Mouse (Mus musculus) CD4-positive, CD25-positive, alpha-beta regulatory T cell, adult 4 months (primary cell): ENCODE data around the gene Slc9b2. TPM values are rescaled to one million over a fixed set of nuclear protein-coding genes. Genes with fewer than 3 reads are reported as not detected.

Experiments
- ATAC-seq: one replicate; pipeline ENCODE4 v1.8.0; 2017
- polyA plus RNA-seq, 2 experiments: library from polyadenylated mRNA; unstranded; fragments of 100-300 nt; shearing (Covaris generic); gene quantifications; one replicate each; pipeline ENCODE4 v1.2.1; 2017

The Slc9b2 gene
- polyA plus RNA-seq, 2 experiments from 2014 or later, result 13.6 to 18.6 TPM

DNA sequence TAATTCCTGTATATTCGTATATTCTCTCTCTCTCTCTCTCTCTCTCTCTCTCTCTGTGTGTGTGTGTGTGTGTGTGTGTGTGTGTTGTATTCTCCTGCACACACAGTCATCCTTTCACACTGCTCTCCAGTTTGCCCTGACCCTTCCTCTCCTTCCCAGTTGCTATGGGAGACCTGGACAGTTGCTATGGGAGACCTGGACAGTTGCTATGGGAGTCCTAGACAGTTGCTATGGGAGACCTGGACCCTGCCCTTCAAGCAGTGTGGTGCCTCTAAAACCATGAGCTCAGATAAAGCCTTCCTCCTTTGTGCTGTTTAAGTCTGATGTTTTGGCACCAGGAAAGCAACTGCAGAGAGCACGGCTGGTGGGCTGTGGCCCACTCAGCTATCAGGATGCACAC is 6.2 kb downstream of the Slc9b2 start:
- ATAC-seq, result no peak

DNA sequence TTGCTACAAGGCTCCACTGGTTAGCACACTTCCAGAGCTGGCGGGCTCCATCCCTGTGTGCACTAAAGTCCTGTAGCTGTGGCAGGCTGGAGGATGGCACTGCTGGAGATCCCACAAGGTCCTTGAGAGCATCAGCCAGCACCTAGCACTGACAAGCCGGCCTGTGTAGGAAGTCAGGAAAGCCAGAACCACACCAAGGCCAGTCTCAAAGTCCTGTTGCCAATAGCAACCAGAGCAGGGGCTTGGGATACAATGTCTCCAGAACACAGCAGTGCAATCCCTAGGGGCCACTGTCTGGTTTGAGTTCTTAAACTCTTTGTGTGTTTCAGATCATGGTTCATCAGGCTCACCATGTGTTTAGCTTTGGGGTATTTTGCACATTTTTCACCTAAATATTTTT is 7.3 kb downstream of the Slc9b2 start:
- ATAC-seq, result no peak

DNA sequence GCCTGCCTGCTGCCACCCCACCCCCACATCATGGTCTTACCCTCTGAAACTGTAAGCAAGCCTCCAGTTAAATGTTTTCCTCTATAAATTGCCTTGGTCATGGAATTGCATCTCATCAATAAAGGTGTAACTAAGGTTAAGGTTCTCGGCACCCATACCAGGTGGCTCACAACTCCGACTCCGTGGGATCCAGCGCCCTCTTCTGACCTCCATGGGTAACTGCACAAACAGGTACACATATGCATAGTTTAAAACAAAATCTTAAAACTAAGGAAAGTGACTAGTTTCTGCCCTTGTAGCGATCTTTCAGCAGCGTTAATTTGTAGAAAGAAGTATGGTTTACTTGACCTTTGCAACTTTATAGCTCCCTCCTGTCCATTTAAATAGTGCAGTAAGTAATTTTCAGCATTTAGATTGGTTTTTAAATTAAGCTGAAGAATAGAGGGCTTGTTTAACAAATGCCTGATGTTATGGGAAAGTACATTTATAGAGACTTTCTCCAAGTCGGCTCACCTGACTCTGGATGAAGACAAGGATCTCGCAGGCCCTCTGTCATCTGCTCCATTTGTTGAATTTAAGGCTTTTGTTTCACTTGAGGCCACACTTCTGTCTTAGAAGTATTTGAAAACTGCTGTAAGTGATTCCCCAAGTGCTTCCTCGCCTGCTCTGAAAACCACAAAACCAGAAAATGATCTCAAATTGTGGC is 8.4 kb downstream of the Slc9b2 start:
- ATAC-seq, result no peak

DNA sequence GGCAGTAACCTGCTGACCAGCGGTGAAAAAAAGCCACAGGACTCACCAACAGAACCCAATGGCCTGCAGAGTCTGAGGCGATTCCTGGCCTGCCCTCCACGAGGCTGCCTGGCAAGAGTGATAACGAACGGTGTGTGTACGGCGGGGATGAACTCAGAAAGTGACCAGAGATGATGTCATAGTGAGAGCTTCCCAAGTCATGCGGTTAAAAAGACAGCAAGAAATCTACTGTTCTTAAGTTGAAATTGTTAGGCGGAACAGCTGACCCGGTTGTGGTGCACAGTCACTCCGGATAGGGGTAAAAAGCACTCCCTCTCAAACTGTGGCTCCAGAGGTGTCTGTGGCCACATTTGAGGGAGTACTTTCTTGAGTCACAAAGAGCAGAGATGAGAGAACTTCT is 10.8 kb downstream of the Slc9b2 start:
- ATAC-seq, result no peak

DNA sequence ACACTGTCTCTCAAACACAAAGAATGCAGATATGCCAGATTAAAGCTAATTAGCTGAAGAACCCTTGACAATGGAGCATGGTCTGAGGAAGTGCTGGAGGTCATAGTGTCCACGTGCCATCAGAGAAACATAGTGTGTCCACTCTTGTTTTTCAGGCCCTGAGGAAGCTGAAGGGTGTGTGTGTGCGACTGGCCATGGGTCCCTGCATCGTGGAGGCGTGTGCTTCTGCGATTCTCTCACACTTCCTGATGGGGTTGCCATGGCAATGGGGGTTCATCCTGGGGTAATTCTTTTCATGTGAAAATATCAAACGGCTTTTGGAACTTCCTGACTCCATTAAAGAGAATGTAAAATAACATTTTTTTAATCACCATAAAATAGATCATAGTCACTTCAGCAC is 16.9 kb downstream of the Slc9b2 start:
- peak; percentile 82 for ATAC-seq

DNA sequence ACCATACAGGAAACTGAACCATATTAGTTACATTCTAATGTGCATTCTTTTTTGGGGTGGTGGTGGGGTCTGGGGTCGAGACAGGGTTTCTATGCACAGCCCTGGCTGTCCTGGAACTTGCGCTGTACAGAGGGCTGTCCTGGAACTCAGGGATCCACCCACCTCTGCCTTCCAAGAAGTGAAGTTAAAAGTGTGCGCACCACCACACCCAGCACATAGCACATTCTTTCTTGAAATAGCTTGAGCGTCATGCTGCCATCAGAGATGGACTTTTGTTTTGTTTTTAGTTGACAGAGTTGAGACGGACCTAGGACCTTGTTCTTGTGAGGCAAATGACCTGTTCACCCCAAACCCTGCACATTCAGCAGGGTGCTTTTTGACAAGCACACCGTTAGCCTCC is 19.7 kb downstream of the Slc9b2 start:
- ATAC-seq, result no peak

DNA sequence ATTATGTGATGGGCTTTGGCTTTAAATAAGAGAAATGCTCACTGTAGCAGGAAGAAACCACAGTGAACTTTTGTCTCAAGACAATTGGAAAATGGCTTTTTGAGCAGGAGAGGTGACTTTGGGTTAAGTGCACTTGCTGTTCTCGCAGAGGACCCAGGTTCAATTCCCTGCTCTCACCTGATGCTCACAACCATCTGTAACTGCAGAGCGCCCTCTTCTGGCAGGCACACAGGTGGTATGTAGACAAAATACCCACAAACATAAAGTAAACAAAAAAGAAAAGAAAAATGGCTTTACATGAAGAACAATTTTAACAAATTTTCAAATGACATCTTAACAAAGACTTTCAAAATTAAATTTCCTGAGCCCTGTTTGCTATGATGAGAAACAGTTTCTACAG is 20.1 kb downstream of the Slc9b2 start:
- no peak for ATAC-seq

DNA sequence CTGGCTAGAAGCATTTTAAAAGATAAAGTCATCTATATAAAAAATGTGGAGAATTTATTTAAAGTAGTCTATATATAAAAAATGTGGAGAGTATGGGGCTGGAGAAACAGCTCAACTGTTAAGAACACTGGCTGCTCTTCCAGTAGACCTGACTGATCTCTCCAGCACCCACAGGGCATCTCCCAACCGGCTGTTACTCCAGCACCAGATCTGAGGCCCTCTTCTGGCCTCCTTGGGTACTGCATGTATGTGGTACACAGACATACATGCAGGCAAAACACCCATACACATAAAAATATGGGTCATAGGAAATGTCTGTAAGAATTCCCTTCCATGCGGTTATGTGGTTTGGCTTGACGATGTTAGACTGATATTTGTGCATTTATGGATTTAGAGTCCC is 21.1 kb downstream of the Slc9b2 start:
- ATAC-seq, result peak; percentile 50

DNA sequence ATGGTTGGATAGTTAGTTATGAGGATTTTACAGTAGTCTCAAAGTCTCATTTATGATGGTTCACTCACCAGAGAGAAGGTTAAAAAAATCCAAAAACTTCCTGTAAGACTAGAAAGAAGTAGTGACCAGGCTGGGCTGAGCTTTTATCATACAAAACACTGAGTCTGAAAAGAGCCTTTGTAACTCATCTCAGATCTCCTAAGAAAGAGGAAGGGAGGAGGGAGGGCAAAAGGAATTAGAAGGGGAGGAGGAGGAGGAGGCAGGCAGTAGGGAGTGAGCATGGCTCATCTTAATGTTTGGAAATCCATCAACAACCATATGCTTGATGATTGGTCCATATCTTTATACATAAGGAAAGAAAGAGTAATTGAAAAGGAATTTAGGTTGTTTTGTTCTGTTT is 25.2 kb downstream of the Slc9b2 start:
- ATAC-seq, result no peak

DNA sequence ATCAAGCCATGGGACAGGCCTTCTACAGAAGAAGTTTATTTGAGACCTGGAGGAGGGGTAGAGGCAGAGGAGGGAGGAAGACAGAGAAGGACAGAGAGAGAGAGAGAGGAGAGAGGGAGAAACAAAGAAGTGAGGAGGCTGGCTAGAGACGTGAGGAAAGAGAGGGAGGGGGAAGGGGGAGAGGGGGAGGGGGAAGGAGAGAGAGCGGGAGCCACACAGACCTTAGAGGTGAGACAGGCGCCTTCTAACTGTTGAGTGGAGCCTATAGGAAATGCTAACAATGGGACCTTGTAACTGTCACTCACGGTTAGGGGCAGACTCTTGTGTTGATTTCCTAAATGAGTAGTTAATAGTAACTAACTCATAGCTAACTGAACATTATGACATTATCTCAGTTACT is 26.3 kb downstream of the Slc9b2 start:
- ATAC-seq, result no peak

DNA sequence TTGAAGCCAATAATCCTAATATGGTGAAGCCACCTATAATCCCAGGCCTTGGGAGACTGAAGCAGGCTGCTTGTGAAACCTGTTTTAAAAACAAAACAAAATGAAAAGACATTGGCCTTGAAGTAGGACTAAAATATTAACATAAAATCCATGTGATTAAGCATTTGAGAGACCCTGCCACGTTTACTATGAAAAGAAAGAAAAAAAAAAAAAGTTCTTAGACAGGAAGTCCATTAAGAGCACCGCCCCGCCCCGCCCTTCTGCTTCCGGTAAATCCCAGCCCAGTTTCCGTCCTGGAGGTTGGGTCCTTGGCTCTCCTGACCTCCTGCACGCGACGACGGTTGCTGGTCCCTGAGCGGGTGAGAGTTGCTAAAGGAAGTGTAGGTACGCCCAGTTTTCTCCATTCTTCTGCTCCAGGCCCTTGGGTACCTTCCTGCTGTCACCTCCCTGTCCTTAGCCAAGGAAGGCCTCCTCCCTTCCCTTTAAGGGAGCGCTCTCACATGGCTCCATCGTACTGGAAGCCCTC is 40.3 kb downstream of the Slc9b2 start, which contains the start of gene Slc9b1:
Gene Slc9b1, plus strand, starts transcription at position 291 of the 526 bp plus-strand sequence.
- no peak for ATAC-seq

DNA sequence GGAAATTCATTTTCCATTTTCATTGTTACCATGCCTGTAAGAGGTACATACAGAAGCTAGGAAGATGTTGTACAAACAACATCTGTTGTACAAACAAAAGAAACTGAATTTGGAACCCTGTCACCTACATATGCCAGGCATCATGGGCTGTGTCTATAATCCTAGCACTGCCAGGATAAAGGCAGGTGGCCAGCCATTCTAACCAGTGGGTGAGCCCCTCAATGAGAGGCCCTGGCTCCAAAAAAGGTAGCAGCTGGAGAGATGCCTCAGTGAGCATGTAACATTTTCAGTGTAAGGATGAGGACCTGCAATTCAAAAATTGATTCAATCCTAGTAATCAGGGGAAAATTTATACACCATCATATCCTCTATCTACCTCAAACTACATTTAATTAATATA is 41.5 kb downstream of the Slc9b2 start:
- ATAC-seq, result no peak

DNA sequence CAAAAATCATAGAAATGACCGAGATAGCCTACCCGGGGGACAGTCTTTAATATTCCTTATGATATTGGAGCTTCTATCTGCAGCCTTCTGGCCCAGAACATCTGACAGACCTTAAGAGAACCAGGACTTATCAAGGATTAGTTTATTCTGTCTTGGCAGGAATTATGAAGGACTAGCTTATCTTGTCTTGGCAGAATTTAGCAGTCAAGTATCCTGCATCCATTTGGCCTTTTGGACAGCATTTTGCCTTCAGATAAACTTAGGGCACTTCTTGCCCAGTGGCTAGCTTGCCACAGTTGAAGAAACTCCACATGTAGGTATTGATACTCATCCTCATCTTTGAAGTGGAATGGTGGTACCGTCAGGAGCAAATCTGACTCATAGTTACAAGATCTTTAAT is 44.4 kb downstream of the Slc9b2 start:
- ATAC-seq, result no peak

DNA sequence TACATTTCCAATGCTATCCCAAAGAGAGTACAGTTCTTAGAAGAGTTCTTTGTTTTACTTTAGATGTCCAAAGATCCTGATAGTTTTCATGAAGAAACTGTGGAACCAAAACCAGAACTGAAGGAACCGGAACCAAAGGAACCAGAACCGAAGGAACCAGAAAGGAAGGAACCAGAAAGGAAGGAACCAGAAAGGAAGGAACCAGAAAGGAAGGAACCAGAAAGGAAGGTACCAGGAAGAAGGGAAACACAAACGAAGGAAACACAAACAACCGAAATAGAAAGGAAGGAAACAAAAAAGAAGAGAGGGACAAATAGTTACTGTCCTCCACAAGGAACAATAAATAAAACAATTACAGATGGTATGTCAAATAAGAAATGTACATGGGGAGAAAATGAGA is 49.9 kb downstream of the Slc9b2 start:
- ATAC-seq, result no peak

DNA sequence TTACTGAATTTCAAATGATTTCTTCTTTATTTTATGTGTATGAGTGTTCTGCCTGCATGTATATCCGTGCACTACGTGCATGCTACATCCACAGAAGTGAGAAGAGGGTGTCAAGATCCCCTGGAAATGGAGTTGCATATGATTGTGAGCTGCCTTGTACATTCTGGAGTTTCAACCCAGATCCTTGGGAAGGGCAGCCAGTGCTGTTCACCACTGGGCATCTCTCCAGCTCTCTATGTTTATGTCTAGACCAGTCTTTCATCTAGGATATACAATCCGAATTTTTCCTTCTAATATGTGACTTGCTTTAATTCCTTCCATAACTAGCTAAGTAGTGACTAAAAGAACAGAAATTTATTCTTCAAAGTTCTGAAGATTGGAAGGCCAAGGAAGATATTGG is 68.3 kb downstream of the Slc9b2 start:
- no peak for ATAC-seq

DNA sequence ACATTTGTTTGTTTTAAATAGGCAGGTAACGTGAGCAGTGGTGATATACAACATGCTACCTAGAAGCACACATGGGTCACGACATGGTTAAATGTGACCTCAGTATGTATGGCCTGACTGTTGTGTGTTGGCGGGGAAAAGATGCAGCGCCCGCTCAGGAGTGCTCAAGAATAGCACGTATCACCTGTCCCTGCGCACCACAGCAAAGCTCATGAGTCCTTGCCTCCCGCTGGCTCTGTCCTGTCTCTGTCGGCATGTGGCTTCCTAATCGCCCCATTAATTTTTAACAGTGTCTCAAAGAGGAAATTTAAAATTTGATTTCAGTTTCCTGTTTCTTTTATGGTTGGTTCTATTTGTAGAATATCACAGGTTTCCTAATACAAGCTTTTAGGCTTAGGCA is 69.9 kb downstream of the Slc9b2 start:
- no peak for ATAC-seq

DNA sequence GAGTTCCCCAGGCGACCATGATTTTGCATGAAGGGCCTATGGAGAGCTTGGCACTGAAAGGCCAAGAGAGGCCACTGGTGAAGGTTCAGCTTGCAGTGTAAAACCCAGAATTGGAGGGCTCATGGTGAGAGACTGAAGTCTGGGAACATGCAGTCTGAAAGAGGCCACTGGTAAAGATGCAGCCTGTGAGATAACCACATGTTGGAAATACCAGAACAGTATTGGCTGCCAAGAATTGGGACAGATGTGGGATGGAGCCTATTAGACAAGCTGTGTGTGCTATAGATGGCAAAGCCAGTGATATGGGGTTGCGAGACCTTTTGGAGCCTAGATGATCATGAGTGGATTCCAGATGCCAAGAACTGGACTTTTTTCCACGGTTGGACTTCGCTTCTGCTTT is 72.4 kb downstream of the Slc9b2 start:
- ATAC-seq, result no peak

DNA sequence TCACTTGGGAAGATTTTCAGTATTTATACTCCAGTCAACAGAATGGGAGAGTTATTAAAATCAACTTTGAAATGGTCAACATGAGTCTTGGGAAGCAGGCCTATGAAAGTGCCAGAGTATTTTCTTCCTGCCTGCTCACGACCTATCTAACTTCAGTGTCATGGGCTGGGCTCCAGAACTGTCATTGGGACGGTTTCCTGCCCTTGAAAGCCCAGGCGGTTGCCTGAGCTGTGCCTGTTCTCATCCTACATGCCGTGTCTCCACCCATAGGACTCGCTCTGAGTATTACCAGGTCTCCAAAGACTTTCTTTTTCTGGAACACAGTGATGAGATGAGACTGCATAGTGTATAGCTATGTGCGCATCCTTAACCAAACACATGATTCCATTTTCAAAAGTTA is 85.7 kb downstream of the Slc9b2 start:
- ATAC-seq, result no peak

Other genes starting within 250 kb of the Slc9b2 start
- 1 to 10 TPM; 2.4 to 3.8 TPM for gene Cenpe, start 95.2 kb upstream of the Slc9b2 start, polyA plus RNA-seq
- gene Bdh2, start 26.5 kb upstream of the Slc9b2 start, polyA plus RNA-seq, result not detected
- under 1 TPM in 1 of 2 experiments, not detected in 1; 0.43 TPM for gene Slc9b1, start 40.3 kb downstream of the Slc9b2 start, polyA plus RNA-seq
- gene Cisd2, start 116.2 kb downstream of the Slc9b2 start, polyA plus RNA-seq, result 10 to 100 TPM; 81.2 to 89.1 TPM
- gene Ube2d3, start 130.4 kb downstream of the Slc9b2 start, polyA plus RNA-seq, result 100 to 1,000 TPM; 305 to 362 TPM
- 10 to 100 TPM; 22.4 to 32.8 TPM for gene Manba, start 177.9 kb downstream of the Slc9b2 start, polyA plus RNA-seq